Mouse (Mus musculus): ENCODE results near the gene Mcu. TPM values are rescaled to one million over a fixed set of nuclear protein-coding genes. Genes with fewer than 3 reads are reported as not detected.

The Mcu gene
- polyA plus RNA-seq, 1 experiment from 2014 or later, result 28.3 TPM

DNA sequence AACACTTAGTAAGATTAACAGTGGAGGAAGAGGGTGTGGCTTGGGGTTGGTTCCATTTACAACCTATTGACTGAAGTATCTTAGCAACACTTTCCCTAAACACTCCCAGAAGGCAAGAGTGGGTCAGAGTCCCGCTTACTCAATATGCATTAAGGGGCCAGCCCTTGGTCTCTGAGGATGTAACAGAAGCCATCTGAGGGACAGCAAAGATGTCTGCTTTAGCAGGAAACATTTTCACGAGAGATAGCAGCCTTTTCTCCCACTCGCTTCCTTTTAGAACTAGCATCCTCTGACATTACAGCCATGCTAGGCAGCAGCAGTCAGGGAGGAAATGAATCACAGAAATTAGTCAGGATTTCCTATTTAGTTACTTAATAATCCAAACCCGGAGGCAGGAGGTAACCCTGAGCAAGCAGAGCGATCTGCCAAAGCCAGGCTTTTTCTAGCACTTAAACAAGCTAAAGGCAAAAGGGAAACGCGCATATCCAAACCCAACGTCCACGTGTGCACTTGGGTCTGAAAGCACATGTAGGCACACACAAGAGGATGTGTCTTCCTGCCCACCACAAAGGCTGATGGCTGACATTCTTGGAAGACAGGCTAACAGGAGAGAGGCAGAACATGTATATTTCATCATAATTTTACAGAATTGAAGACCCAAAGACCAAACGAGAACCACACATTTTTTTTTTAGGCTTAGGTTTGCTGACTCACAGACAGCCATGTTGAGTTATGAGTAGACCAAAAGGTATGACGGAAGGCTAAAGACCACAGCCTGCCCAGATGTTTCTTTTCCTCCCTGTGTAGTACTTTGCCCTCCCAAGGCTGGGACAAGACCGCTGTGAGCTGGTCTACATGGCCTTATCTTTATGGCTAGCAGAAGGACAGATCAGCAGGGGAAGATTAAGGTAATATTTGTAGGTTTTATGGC lies 38.4 kb downstream of the Mcu start:
- Histone ChIP-seq H3K9me3 (replicated peaks) (peaks cover 2% of the 10 kb centered on the region), H3K4me3 (no peak overlapping the region), H3K36me3 (peaks cover 5% of the 10 kb centered on the region; the same call in 1 of the 2 replicates), H3K4me1 (peaks cover 22% of the 10 kb centered on the region), H3K27ac (peak overlapping the region; percentile 62), H3K27me3 (ENCODE audit: low read depth, poor library complexity, severe bottlenecking) (no peaks in the 10 kb centered on the region)
- WGBS, result 65% methylated on average over 12 of the region's 12 CpGs
- DNase-seq (ENCODE audit: low spot score), result no peak

DNA sequence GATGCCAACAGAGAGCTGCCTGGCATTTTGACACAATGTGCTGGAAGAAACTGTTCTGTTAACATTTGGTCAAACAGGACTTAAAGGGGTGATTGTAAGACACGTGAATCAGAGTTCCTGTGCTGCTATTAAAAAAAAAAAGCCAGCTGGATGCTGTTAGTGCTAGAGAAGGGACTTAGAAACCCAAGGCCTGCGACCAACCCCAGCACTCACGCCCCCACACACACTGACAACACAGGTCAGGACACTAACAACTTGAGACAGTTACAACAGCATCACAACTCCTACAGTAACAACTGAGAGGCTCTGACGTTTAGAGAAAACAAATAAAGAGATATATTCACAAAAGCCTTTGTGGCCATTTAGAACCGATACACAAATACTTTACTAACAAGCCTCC lies 40.2 kb downstream of the Mcu start:
- Histone ChIP-seq H3K27ac (peak overlapping the region; percentile 38; the same call in 1 of the 2 replicates), H3K4me3 (no peak overlapping the region), H3K36me3 (no peaks in the 10 kb centered on the region; the same call in 1 of the 2 replicates), H3K27me3 (ENCODE audit: low read depth, poor library complexity, severe bottlenecking) (no peaks in the 10 kb centered on the region), H3K4me1 (peaks cover 22% of the 10 kb centered on the region), H3K9me3 (replicated peaks) (peaks cover 6% of the 10 kb centered on the region)
- DNase-seq (ENCODE audit: low spot score), result no peak
- WGBS, result 42% methylated on average over 5 of the region's 5 CpGs

GRCm38 (mm10) chr10:59571964-59572363 lies 44.5 kb downstream of the Mcu start:
- WGBS, result 84% methylated on average over 5 of the region's 5 CpGs
- H3K4me3 ChIP-seq, result no peak overlapping the region
- H3K27ac ChIP-seq, result no peak overlapping the region
- no peak for DNase-seq (ENCODE audit: low spot score)
- H3K36me3 ChIP-seq, result no peaks in the 10 kb centered on the region; the same call in 1 of the 2 replicates
- peaks cover 6% of the 10 kb centered on the region for H3K9me3 ChIP-seq (replicated peaks)
- peaks cover 33% of the 10 kb centered on the region for H3K4me1 ChIP-seq
- H3K27me3 ChIP-seq (ENCODE audit: low read depth, poor library complexity, severe bottlenecking), result no peaks in the 10 kb centered on the region

DNA sequence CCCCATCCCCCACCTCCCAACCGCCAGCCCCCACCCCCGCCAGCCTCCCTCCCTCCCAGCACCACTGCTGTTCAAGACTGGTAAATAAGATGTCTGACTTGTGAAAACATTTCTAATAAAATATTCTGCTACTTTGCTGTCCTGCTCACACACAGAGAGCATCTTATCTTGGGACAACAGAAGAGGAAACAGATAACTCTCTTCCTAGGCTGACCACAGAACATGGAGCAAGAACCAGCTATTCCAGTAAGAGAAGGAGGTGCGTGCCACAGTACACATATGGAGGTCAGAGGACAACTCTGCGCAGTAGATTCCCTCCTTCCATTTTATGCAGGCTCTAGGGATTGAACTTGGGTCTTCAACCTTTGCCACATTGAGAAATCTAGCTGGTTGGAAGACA lies 45.2 kb downstream of the Mcu start:
- Histone ChIP-seq H3K4me3 (no peak overlapping the region), H3K9me3 (replicated peaks) (peaks cover 6% of the 10 kb centered on the region), H3K27ac (no peak overlapping the region), H3K36me3 (no peaks in the 10 kb centered on the region; the same call in 1 of the 2 replicates), H3K27me3 (ENCODE audit: low read depth, poor library complexity, severe bottlenecking) (no peaks in the 10 kb centered on the region), H3K4me1 (peaks cover 37% of the 10 kb centered on the region)
- WGBS, result 91% methylated on average over 4 of the region's 4 CpGs
- no peak for DNase-seq (ENCODE audit: low spot score)

- H3K27ac ChIP-seq, result no peak overlapping the region
- peaks cover 6% of the 10 kb centered on the region for H3K9me3 ChIP-seq (replicated peaks)
- no peak for DNase-seq (ENCODE audit: low spot score)
- H3K36me3 ChIP-seq, result no peaks in the 10 kb centered on the region; the same call in 1 of the 2 replicates
- peaks cover 38% of the 10 kb centered on the region for H3K4me1 ChIP-seq
- WGBS, result 84% methylated on average over 2 of the region's 2 CpGs
- no peak overlapping the region for H3K4me3 ChIP-seq
- H3K27me3 ChIP-seq (ENCODE audit: low read depth, poor library complexity, severe bottlenecking), result no peaks in the 10 kb centered on the region
Measured at GRCm38 (mm10) chr10:59570780-59571179, 45.7 kb downstream of the Mcu start.

DNA sequence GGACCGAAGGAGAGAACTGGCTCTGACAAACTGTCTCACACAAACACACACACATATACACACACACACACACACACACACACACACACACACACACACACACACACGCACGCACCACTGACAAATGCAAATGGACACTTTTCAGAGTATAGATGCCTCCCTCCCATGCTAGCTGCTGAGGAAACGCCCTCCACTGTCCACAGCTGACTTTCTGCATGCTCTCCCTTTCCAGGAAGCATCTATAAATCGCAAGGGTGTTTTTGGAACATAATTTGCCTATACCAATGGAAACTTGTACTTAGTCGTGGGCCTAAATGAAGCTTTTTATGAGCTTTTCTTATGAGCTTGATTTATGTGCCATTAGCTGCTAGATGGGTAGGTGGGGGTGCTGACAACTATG lies 46.1 kb downstream of the Mcu start:
- 84% methylated on average over 6 of the region's 6 CpGs for WGBS
- Histone ChIP-seq H3K4me3 (no peak overlapping the region), H3K27ac (no peak overlapping the region), H3K4me1 (peaks cover 42% of the 10 kb centered on the region), H3K36me3 (no peaks in the 10 kb centered on the region; the same call in 1 of the 2 replicates), H3K27me3 (ENCODE audit: low read depth, poor library complexity, severe bottlenecking) (no peaks in the 10 kb centered on the region), H3K9me3 (replicated peaks) (peaks cover 6% of the 10 kb centered on the region)
- no peak for DNase-seq (ENCODE audit: low spot score)

- Histone ChIP-seq H3K4me3 (no peak overlapping the region), H3K9me3 (replicated peaks) (peaks cover 6% of the 10 kb centered on the region), H3K36me3 (no peaks in the 10 kb centered on the region; the same call in 1 of the 2 replicates), H3K27me3 (ENCODE audit: low read depth, poor library complexity, severe bottlenecking) (no peaks in the 10 kb centered on the region), H3K27ac (peak overlapping the region; percentile 46; the same call in 1 of the 2 replicates), H3K4me1 (peaks cover 51% of the 10 kb centered on the region)
- no peak for DNase-seq (ENCODE audit: low spot score)
- 89% methylated on average over 1 of the region's 1 CpGs for WGBS
Measured at GRCm38 (mm10) chr10:59569481-59569869, 47.0 kb downstream of the Mcu start.

DNA sequence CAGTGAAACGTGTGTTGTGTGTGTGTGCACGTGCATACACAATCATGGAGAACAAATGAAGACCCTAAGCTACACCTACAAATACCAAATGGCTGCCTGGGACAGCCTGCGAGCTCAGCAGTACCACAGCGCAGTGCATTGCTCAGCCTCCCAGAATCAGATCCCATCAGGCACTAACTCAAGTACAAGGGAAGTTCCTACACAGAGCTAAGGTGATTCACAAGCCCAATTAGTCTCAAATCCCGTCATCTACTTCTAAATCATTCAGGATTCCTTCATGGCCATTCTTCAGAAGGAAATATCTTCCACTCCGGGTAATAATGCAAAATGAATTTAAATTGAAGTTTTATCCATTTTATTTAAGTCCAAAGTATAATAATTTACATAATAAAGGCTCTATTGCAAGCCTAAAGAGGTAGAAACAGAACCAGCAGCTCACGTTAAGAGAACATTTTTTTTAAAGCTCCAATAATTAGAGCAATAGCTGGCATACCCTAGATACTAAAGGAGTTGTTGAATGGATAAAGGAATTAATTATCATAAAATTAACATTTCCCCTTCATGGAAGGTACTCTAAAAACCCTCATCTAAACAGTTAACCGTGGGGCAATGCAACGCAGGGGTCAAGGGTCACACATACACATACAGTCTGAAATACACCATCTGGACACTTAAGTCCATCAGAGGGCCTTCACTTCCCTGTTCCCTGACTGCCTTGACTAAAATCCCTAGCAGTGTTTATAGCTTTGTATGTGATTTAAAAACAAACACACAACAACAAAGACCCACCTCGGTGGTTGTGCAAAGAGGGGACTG lies 47.6 kb downstream of the Mcu start:
- Histone ChIP-seq H3K4me1 (peaks cover 54% of the 10 kb centered on the region), H3K9me3 (replicated peaks) (peaks cover 6% of the 10 kb centered on the region), H3K4me3 (no peak overlapping the region), H3K36me3 (no peaks in the 10 kb centered on the region; the same call in 1 of the 2 replicates), H3K27me3 (ENCODE audit: low read depth, poor library complexity, severe bottlenecking) (no peaks in the 10 kb centered on the region), H3K27ac (no peak overlapping the region)
- WGBS, result 82% methylated on average over 10 of the region's 10 CpGs
- no peak for DNase-seq (ENCODE audit: low spot score)

DNA sequence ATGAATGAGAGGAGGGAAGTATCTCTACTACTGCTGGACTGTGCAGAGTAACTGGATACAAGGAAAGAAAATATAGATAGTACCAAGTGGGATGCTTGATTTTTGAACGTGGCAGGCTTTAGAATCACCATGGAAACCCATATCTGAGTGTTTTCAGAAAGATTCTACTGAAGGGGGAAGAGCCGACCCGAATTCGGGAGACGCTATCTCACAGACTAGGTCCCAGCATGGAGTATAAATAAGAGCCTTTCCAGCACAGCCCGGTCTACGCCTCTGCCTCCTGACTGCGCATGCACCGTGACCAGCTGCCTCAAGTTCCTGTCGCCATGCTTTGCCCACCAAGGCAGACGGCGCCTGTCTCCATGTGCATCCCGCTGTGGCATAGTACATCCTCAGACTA lies 49.5 kb downstream of the Mcu start:
- WGBS, result 96% methylated on average over 13 of the region's 13 CpGs
- Histone ChIP-seq H3K9me3 (replicated peaks) (no peaks in the 10 kb centered on the region), H3K27me3 (ENCODE audit: low read depth, poor library complexity, severe bottlenecking) (no peaks in the 10 kb centered on the region), H3K36me3 (no peaks in the 10 kb centered on the region), H3K4me3 (no peak overlapping the region), H3K27ac (peak overlapping the region; percentile 71), H3K4me1 (peaks cover 64% of the 10 kb centered on the region)
- DNase-seq (ENCODE audit: low spot score), result no peak

DNA sequence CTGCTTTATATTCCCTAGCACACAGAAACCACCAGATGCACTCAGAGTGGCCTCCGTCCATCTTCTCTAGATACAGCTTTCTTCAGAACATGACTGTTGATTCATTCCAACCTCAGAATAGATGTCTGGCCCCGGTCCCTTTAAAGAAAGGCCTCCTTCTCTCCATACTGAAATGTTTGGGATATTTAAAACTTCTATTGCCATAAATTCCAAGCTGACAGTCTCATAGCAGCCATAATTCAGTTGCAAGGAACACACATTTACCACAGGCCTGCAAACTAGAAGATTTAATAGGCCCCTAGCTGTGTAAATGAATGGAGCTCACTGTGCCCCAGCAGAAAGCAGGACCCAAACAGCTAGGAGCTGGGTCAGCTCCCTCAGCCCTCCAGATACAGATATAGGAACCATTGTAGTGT lies 50.5 kb downstream of the Mcu start:
- H3K4me1 ChIP-seq, result peaks cover 61% of the 10 kb centered on the region
- H3K27me3 ChIP-seq (ENCODE audit: low read depth, poor library complexity, severe bottlenecking), result no peaks in the 10 kb centered on the region
- peak overlapping the region; percentile 71; the same call in 1 of the 2 replicates for H3K27ac ChIP-seq
- 77% methylated on average over 2 of the region's 2 CpGs for WGBS
- DNase-seq (ENCODE audit: low spot score), result no peak
- H3K9me3 ChIP-seq (replicated peaks), result no peaks in the 10 kb centered on the region
- no peak overlapping the region for H3K4me3 ChIP-seq
- H3K36me3 ChIP-seq, result no peaks in the 10 kb centered on the region

DNA sequence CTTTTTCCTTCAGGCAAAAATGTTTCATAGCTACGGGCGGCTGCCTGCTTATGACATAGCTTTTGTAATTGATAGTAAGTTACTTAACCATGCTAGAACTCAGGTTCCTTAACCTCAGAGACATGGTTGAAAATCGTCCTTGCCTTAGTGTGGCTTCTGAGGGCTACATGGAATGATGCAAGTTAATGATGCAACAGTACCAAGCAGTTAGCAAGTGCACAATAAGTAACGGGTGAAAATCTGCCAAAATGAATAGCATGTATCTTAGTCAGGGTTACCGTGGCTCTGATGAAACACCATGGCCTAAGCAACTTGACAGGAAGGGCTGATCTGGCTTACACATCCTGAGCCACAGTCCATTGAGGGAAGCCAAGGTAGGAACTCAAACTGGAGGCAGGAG lies 51.9 kb downstream of the Mcu start:
- DNase-seq (ENCODE audit: low spot score), result no peak
- Histone ChIP-seq H3K36me3 (no peaks in the 10 kb centered on the region), H3K9me3 (replicated peaks) (no peaks in the 10 kb centered on the region), H3K27ac (peak overlapping the region; percentile 71; the same call in 1 of the 2 replicates), H3K4me3 (no peak overlapping the region), H3K4me1 (peaks cover 51% of the 10 kb centered on the region), H3K27me3 (ENCODE audit: low read depth, poor library complexity, severe bottlenecking) (no peaks in the 10 kb centered on the region)
- 82% methylated on average over 5 of the region's 5 CpGs for WGBS

DNA sequence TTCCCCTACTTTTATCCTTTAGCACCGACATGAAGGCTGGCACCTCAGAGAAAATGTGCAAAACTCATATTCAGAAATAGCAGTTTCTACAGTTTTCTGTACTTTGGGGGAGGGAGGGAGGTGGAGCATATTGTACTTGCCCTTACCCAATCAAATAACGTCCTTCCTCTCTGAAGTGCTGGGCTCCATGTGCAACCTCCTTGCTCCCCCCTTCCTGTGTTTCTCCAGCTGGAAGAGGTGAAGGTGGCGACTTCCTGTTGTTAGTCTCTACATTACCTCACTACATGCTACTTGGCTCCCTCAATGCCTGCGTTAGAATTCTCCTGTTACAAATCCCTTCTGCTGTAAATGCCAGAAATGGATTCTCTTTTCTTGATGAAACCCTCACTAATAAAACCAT lies 54.0 kb downstream of the Mcu start:
- Histone ChIP-seq H3K27ac (peak overlapping the region; percentile 56; the same call in 1 of the 2 replicates), H3K4me1 (peaks cover 44% of the 10 kb centered on the region), H3K4me3 (no peak overlapping the region), H3K27me3 (ENCODE audit: low read depth, poor library complexity, severe bottlenecking) (no peaks in the 10 kb centered on the region), H3K36me3 (no peaks in the 10 kb centered on the region), H3K9me3 (replicated peaks) (no peaks in the 10 kb centered on the region)
- DNase-seq (ENCODE audit: low spot score), result no peak
- WGBS, result 69% methylated on average over 4 of the region's 4 CpGs

DNA sequence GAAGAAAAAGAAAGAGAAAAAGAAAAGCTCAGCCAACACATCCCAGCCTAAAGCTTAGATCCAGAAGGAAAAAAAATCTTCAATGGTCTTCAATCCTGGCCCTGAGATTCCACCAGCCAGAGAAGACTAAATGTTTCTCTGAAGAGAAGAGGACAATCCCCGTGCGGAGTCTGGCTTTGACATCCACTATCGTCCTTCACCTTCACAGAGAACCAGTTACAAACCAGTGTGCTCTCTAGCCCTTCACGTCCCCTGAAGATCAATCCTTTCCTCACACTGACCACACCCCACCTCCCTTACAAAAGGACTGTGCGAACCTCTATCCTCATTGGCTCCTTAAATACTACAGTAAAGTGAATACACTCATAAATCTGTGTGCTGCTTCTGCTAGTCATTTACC lies 56.4 kb downstream of the Mcu start:
- WGBS, result 89% methylated on average over 5 of the region's 5 CpGs
- DNase-seq (ENCODE audit: low spot score), result no peak

More for the DNA sequence above, 56.4 kb downstream of the Mcu start:
- no peak overlapping the region for H3K27ac ChIP-seq
- H3K4me1 ChIP-seq, result peaks cover 28% of the 10 kb centered on the region
- no peaks in the 10 kb centered on the region for H3K27me3 ChIP-seq (ENCODE audit: low read depth, poor library complexity, severe bottlenecking)
- no peaks in the 10 kb centered on the region for H3K36me3 ChIP-seq
- H3K4me3 ChIP-seq, result no peak overlapping the region
- H3K9me3 ChIP-seq (replicated peaks), result no peaks in the 10 kb centered on the region

All from limb, embryonic 10.5 days (tissue).